Mouse (Mus musculus) ES-Bruce4 (cell line): Measurements from ENCODE around the gene Rundc3a.

Experiments
- CTCF ChIP-seq: IDR thresholded peaks from one replicate; pipeline ENCODE4 v1.8.1; 2011; ENCODE audit warnings: low read depth, low read length
- EP300 ChIP-seq: IDR thresholded peaks from 2 replicates; pipeline ENCODE4 v1.6.1; 2011; ENCODE audit warnings: low read depth, low read length; ENCODE audit not compliant: insufficient read depth
- POLR2A ChIP-seq: IDR thresholded peaks from one replicate; pipeline ENCODE4 v1.8.1; 2011; ENCODE audit warnings: low read length; ENCODE audit not compliant: insufficient read depth

DNA sequence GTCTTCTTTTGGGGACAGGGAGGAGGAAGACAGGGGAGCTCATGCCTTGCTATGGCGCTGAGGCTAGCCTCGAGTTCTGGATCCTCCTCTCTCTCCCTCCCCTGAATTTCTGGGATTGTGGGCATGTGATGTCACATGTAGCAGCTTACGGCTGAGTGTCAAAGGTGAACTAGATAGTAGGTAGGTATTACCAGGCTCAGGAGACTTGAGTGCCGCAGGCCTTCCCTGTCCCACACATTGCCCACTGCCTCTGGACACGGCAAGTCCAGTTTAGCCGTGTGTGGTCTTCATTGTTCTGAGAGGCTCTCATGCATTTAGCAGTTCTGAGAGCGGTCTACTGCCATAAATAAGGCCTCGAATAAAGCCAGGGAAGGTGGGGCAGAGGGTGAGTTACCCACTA lies 19.9 kb downstream of the Rundc3a start:
- TF ChIP-seq CTCF, result no peak
- TF ChIP-seq POLR2A, result no peak
- TF ChIP-seq EP300, result no peak
